Mouse (Mus musculus) stomach, postnatal 0 days (tissue): ENCODE measurements around the gene Grin2c. TPM values are rescaled to one million over a fixed set of nuclear protein-coding genes. Genes with fewer than 3 reads are reported as not detected.
A peak's percentile ranks its signal among the peaks of the same experiment; 100 is the strongest.

Experiments
- ATAC-seq: fragments of 200-750 bp; cut with Nextera tagmentation; 2 replicates; pipeline ENCODE4 v1.8.0; 2017; ENCODE audit not compliant: low FRiP score, low TSS enrichment
- DNase-seq: peaks from one replicate; pipeline ENCODE4 v3.0.0-alpha.2; 2016; ENCODE audit warnings: low spot score
- H3K27ac ChIP-seq: fragments of 300-500 bp; sonication (generic); replicated peaks from 2 replicates; pipeline ENCODE4 v1.5.1; 2014; ENCODE audit warnings: mild to moderate bottlenecking, control low read depth
- H3K27me3 ChIP-seq: fragments of 300-500 bp; sonication (generic); 2 replicates; pipeline ENCODE4 v1.6.1; 2014; ENCODE audit warnings: low read length; ENCODE audit not compliant: control insufficient read depth, insufficient read depth
- H3K36me3 ChIP-seq: fragments of 300-500 bp; sonication (generic); 2 replicates; pipeline ENCODE4 v1.6.1; 2014; ENCODE audit warnings: low read length, mixed read lengths; ENCODE audit not compliant: control insufficient read depth, insufficient read depth
- H3K4me1 ChIP-seq: fragments of 300-500 bp; sonication (generic); replicated peaks from 2 replicates; pipeline ENCODE4 v1.6.1; 2014; ENCODE audit warnings: antibody characterized with exemption; ENCODE audit not compliant: control insufficient read depth, insufficient read depth
- H3K4me2 ChIP-seq: fragments of 300-500 bp; sonication (generic); replicated peaks from 2 replicates; pipeline ENCODE4 v1.6.1; 2014; ENCODE audit warnings: low read depth, mild to moderate bottlenecking, control low read depth, moderate library complexity
- H3K4me3 ChIP-seq: fragments of 300-500 bp; sonication (generic); 2 replicates; pipeline ENCODE4 v1.5.1; 2014; ENCODE audit warnings: low read depth, low read length, control low read depth
- H3K9ac ChIP-seq: fragments of 300-500 bp; sonication (generic); 2 replicates; pipeline ENCODE4 v1.6.1; 2014; ENCODE audit warnings: mild to moderate bottlenecking, low read length, control low read depth, mixed read lengths
- H3K9me3 ChIP-seq: fragments of 300-500 bp; sonication (generic); 2 replicates; pipeline ENCODE4 v1.6.1; 2016; ENCODE audit warnings: low read length; ENCODE audit not compliant: control insufficient read depth
- CTCF ChIP-seq: IDR thresholded peaks from 2 replicates; pipeline ENCODE4 v1.5.1; 2016; ENCODE audit warnings: antibody characterized with exemption, low read depth, mild to moderate bottlenecking, moderate library complexity
- EP300 ChIP-seq: optimal IDR thresholded peaks from 2 replicates; pipeline ENCODE3; 2016; ENCODE audit warnings: antibody characterized with exemption
- WGBS: fragments of 180-500 bp; shearing (Covaris S2); extraction: QIAGEN DNeasy Blood & Tissue Kit; methylation state at CpG from one replicate; pipeline ENCODE4 v1.1.7; 2014; 5-methylcytosine and 5-hydroxymethylcytosine counted together
- polyA plus RNA-seq: library from polyadenylated mRNA; unstranded; fragments of >200 nt; fragmentation: Nextera tagmentation; extraction: Ambion mirVana; gene quantifications from 2 replicates; pipeline ENCODE4 v1.2.1, GENCODE M21; 2015

Grin2c gene
- polyA plus RNA-seq, 1 experiment from 2014 or later, result not detected

DNA sequence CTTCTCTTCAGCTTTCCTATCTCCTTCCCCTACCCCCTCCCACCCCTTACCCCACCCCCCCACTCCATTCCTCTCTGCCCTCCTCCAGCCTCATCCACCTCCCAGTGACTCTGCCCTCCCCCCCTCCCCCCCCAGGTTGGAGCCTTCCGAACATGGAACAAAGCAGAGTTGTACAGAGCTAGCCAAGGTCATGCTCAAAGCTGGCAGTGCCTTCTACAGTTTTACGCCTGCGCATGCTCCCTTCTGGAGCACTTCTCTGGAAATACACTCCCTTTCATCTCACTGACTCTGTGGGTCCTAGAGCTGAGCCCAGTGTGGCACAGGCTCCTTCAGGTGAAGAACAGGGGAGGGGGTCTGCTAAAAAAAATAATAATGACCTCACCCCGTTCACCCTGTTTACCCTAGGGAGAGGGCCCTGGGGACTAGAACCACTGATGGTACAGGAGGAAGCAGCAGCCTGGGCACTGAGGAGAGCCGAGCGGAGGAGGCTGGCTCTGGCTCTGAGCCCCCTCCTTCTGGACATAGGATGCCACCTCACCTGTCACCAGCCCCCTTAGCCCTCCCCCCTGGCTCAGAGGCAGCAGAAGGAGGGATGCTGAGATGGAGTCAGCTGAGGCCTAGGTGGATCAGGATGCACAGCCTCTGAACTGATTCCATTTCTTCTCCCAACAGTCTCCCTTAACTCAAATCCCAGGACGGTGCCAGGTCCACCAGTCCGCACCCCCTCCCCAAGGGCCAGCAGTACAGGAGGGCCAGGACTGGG, 15.9 kb upstream of the Grin2c start:
- no peaks in the 10 kb centered on the region for H3K9me3 ChIP-seq
- no peaks in the 10 kb centered on the region for H3K27me3 ChIP-seq
- H3K4me1 ChIP-seq, result peaks cover under 1% of the 10 kb centered on the region; the same call in 1 of the 2 replicates
- TF ChIP-seq EP300, result no peak
- no peak for DNase-seq
- H3K36me3 ChIP-seq, result no peaks in the 10 kb centered on the region
- no peak overlapping the region; the same call in 1 of the 2 replicates for H3K9ac ChIP-seq
- H3K4me2 ChIP-seq, result no peak overlapping the region
- no peak overlapping the region for H3K27ac ChIP-seq
- 75% methylated on average over 8 of the region's 8 CpGs for WGBS
- 0 out of 2 replicates have a peak, but pooled peaks have one; percentile 14 for ATAC-seq
- H3K4me3 ChIP-seq, result no peak overlapping the region

DNA sequence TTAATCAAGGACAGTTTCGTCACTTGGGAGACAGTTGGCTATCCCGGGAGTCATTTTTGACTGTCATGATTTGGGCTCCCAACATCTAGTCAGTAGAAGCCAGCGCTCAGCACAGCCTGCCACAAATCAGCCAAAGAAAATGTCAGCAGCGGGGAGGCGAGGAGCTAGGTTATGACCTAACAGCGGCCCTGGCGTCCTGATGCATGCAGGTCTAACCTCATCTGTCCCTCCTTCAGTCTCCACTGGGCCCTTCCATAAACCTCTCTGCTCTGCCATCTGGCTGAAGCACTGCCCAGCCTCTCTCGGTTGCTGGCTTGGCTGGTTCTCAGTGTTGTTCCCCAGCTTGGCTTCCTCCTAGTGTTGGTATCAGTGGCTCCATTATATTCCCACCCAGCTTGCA, 15.3 kb upstream of the Grin2c start:
- no peak for ATAC-seq
- H3K4me2 ChIP-seq, result no peak overlapping the region
- no peaks in the 10 kb centered on the region for H3K27me3 ChIP-seq
- no peak overlapping the region for H3K4me3 ChIP-seq
- no peak for DNase-seq
- peaks cover 3% of the 10 kb centered on the region; the same call in 1 of the 2 replicates for H3K4me1 ChIP-seq
- no peak overlapping the region; the same call in 1 of the 2 replicates for H3K27ac ChIP-seq
- no peaks in the 10 kb centered on the region for H3K36me3 ChIP-seq
- H3K9me3 ChIP-seq, result no peaks in the 10 kb centered on the region
- no peak overlapping the region for H3K9ac ChIP-seq
- TF ChIP-seq EP300 (no peak), CTCF (no peak)
- WGBS, result 72% methylated on average over 8 of the region's 8 CpGs

DNA sequence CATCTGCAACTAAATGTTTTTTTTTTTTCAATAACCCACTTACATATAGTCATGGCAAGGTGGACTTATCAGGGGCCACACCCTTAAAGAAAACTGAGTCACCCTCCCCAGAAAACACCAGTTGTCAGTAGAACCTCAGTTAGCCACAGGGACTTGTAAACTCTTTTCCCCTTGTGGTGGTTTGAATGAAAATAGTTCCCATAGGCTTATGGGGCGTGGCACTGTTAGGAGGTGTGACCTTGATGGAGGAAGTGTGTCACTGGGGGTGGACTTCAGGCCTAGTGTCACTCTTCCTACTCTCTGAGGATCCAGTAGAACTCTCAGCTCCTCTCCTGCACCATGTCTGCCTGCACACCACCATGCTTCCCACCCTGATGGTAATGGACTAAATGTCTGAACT, 12.7 kb upstream of the Grin2c start:
- no peak overlapping the region for H3K4me3 ChIP-seq
- no peak for ATAC-seq
- H3K4me2 ChIP-seq, result no peak overlapping the region
- TF ChIP-seq EP300 (no peak), CTCF (peak; percentile 28)
- DNase-seq, result peak; percentile 52
- no peak overlapping the region for H3K27ac ChIP-seq
- 65% methylated on average over 1 of the region's 1 CpGs for WGBS
- peaks cover 3% of the 10 kb centered on the region; the same call in 1 of the 2 replicates for H3K4me1 ChIP-seq
- no peaks in the 10 kb centered on the region for H3K36me3 ChIP-seq
- H3K9me3 ChIP-seq, result no peaks in the 10 kb centered on the region
- no peak overlapping the region for H3K9ac ChIP-seq
- H3K27me3 ChIP-seq, result no peaks in the 10 kb centered on the region

DNA sequence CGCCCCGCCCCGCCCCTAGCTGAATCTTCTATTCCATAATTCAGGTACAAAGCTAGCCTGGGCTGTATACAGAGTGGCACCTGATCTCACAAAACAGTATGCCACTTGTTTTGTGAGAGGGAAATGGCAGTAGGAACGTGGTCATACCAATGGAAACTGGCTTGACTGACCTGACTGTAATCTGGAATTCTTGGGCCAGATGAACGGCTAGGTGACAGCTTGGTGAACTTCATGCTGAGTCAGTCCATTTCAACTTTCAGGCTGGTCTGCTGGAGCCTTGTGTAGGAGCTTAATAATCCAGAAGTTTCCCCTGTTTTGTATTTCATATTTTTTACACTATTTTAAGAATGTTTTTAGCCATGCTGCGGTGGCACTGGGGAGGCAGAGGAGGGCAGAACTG, 11.1 kb upstream of the Grin2c start:
- no peak for ATAC-seq
- H3K36me3 ChIP-seq, result no peaks in the 10 kb centered on the region
- H3K27ac ChIP-seq, result no peak overlapping the region
- H3K9ac ChIP-seq, result no peak overlapping the region
- no peaks in the 10 kb centered on the region for H3K27me3 ChIP-seq
- no peak overlapping the region for H3K4me2 ChIP-seq
- H3K9me3 ChIP-seq, result no peaks in the 10 kb centered on the region
- DNase-seq, result no peak
- no peak overlapping the region for H3K4me3 ChIP-seq
- peaks cover 3% of the 10 kb centered on the region; the same call in 1 of the 2 replicates for H3K4me1 ChIP-seq
- TF ChIP-seq EP300 (no peak), CTCF (no peak)
- WGBS, result 62% methylated on average over 6 of the region's 6 CpGs

DNA sequence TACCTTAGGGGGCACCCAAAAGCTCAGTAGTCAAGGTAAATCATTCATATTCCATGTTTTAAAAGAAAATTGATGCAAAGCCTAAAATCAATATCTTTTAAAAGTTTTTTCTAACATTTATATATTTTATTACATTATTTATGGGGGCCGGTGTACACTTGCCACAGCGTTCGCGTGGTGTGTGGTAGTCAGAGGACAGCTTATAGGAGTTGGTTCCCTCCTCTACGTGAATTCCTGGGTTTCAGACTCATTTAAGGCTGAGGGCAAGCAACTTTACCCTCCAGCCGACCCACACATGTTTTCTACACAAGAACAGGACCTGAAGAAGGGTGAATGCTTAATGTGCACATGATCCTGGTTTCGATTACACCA, 10.5 kb upstream of the Grin2c start:
- Histone ChIP-seq H3K4me3 (peak overlapping the region; percentile 55), H3K9ac (peak overlapping the region; percentile 69), H3K27me3 (no peaks in the 10 kb centered on the region), H3K9me3 (no peaks in the 10 kb centered on the region), H3K27ac (peak overlapping the region; percentile 85), H3K36me3 (no peaks in the 10 kb centered on the region), H3K4me2 (peak overlapping the region; percentile 90), H3K4me1 (peaks cover 3% of the 10 kb centered on the region; the same call in 1 of the 2 replicates)
- WGBS, result 18% methylated on average over 7 of the region's 7 CpGs
- TF ChIP-seq CTCF (no peak), EP300 (no peak)
- DNase-seq (no peak), ATAC-seq (no peak)
